Mouse (Mus musculus): ENCODE results near the gene Zfp141. TPM values are rescaled to one million over a fixed set of nuclear protein-coding genes. Genes with fewer than 3 reads are reported as not detected.
"Not testable (repeated sequence)": the region's sequence is repeated elsewhere in the genome, so short reads cannot be mapped to it uniquely, and the experiment has no call there.

Zfp141 gene
- 14.5 and 15.9 TPM in 2 replicates for polyA plus RNA-seq (2016; fragmentation: Nextera tagmentation; extraction: Ambion mirVana)

- not testable (repeated sequence) for H3K4me1 ChIP-seq, H3K9me3 ChIP-seq, H3K27me3 ChIP-seq, H3K36me3 ChIP-seq
- Histone ChIP-seq H3K9ac (peak within 1 kb of the TSS; percentile 65), H3K4me2 (replicated peaks) (peak within 1 kb of the TSS; percentile 55), H3K27ac (peak within 1 kb of the TSS; percentile 30; the same call in 1 of the 2 replicates), H3K4me3 (peak within 1 kb of the TSS; percentile 63)
- WGBS, result under 1% methylated on average over 18 of the region's 18 CpGs
- ATAC-seq (ENCODE audit: insufficient number of reproducible peaks, insufficient read depth, low FRiP score, low TSS enrichment), result peak; percentile 84; the same call in 1 of the 2 replicates
Measured at GRCm38 (mm10) chr7:42505588-42505987, at the start of gene Zfp141. TSS of gene Zfp141 (minus strand) at chr7:42505740.

- H3K9me3 ChIP-seq, result peaks cover 9% of the 10 kb centered on the region
- no peak overlapping the region for H3K27ac ChIP-seq
- ATAC-seq (ENCODE audit: insufficient number of reproducible peaks, insufficient read depth, low FRiP score, low TSS enrichment), result no peak
- no peak overlapping the region for H3K9ac ChIP-seq
- H3K27me3 ChIP-seq, result no peaks in the 10 kb centered on the region
- no peaks in the 10 kb centered on the region for H3K36me3 ChIP-seq
- H3K4me3 ChIP-seq, result no peak overlapping the region
- no peaks in the 10 kb centered on the region for H3K4me1 ChIP-seq
- WGBS, result 77% methylated on average over 3 of the region's 3 CpGs
- H3K4me2 ChIP-seq (replicated peaks), result no peak overlapping the region
Measured at GRCm38 (mm10) chr7:42551766-42552165, 46.2 kb upstream of the Zfp141 start.

GRCm38 (mm10) chr7:42505186-42505585, 354 bp downstream of the Zfp141 start:
- Histone ChIP-seq H3K4me2 (replicated peaks) (peak overlapping the region; percentile 55), H3K9me3 (no peaks in the 10 kb centered on the region), H3K4me3 (peak overlapping the region; percentile 63), H3K4me1 (no peaks in the 10 kb centered on the region), H3K27me3 (no peaks in the 10 kb centered on the region), H3K36me3 (peaks cover 8% of the 10 kb centered on the region), H3K27ac (peak overlapping the region; percentile 30; the same call in 1 of the 2 replicates), H3K9ac (peak overlapping the region; percentile 65)
- 2% methylated on average over 20 of the region's 20 CpGs for WGBS
- 0 out of 2 replicates have a peak, but pooled peaks have one; percentile 23 for ATAC-seq (ENCODE audit: insufficient number of reproducible peaks, insufficient read depth, low FRiP score, low TSS enrichment)

- H3K36me3 ChIP-seq, result peaks cover 39% of the 10 kb centered on the region
- H3K27me3 ChIP-seq, result no peaks in the 10 kb centered on the region
- no peak for ATAC-seq (ENCODE audit: insufficient number of reproducible peaks, insufficient read depth, low FRiP score, low TSS enrichment)
- no peaks in the 10 kb centered on the region for H3K4me1 ChIP-seq
- peaks cover 15% of the 10 kb centered on the region for H3K9me3 ChIP-seq
- no peak overlapping the region for H3K9ac ChIP-seq
- H3K4me3 ChIP-seq, result no peak overlapping the region
- H3K4me2 ChIP-seq (replicated peaks), result no peak overlapping the region
- H3K27ac ChIP-seq, result no peak overlapping the region
- WGBS, result 94% methylated on average over 5 of the region's 5 CpGs
Measured at GRCm38 (mm10) chr7:42498248-42498647, 7.3 kb downstream of the Zfp141 start.

GRCm38 (mm10) chr7:42497356-42497755, 8.2 kb downstream of the Zfp141 start:
- H3K9me3 ChIP-seq, result peaks cover 15% of the 10 kb centered on the region
- peaks cover 42% of the 10 kb centered on the region for H3K36me3 ChIP-seq

GRCm38 (mm10) chr7:42496202-42496601, 9.3 kb downstream of the Zfp141 start:
- Histone ChIP-seq H3K9ac (no peak overlapping the region), H3K9me3 (peaks cover 15% of the 10 kb centered on the region), H3K4me3 (no peak overlapping the region), H3K4me2 (replicated peaks) (no peak overlapping the region), H3K36me3 (peaks cover 41% of the 10 kb centered on the region), H3K4me1 (no peaks in the 10 kb centered on the region), H3K27ac (no peak overlapping the region), H3K27me3 (no peaks in the 10 kb centered on the region)
- ATAC-seq (ENCODE audit: insufficient number of reproducible peaks, insufficient read depth, low FRiP score, low TSS enrichment), result no peak
- 96% methylated on average over 1 of the region's 1 CpGs for WGBS

More at GRCm38 (mm10) chr7:42497356-42497755, 8.2 kb downstream of the Zfp141 start:
- no peak overlapping the region for H3K9ac ChIP-seq
- no peak for ATAC-seq (ENCODE audit: insufficient number of reproducible peaks, insufficient read depth, low FRiP score, low TSS enrichment)
- no peak overlapping the region for H3K4me2 ChIP-seq (replicated peaks)
- no peak overlapping the region for H3K27ac ChIP-seq
- 89% methylated on average over 9 of the region's 9 CpGs for WGBS
- H3K4me1 ChIP-seq, result no peaks in the 10 kb centered on the region
- H3K27me3 ChIP-seq, result no peaks in the 10 kb centered on the region
- H3K4me3 ChIP-seq, result no peak overlapping the region

- H3K36me3 ChIP-seq, result peaks cover 31% of the 10 kb centered on the region
- no peaks in the 10 kb centered on the region for H3K27me3 ChIP-seq
- WGBS, result 93% methylated on average over 5 of the region's 5 CpGs
- no peak overlapping the region for H3K4me3 ChIP-seq
- H3K4me2 ChIP-seq (replicated peaks), result no peak overlapping the region
- peaks cover 5% of the 10 kb centered on the region; the same call in 1 of the 2 replicates for H3K9me3 ChIP-seq
- no peak overlapping the region for H3K27ac ChIP-seq
- ATAC-seq (ENCODE audit: insufficient number of reproducible peaks, insufficient read depth, low FRiP score, low TSS enrichment), result no peak
- no peaks in the 10 kb centered on the region for H3K4me1 ChIP-seq
- no peak overlapping the region for H3K9ac ChIP-seq
Measured at GRCm38 (mm10) chr7:42490859-42491258, 14.7 kb downstream of the Zfp141 start.

- Histone ChIP-seq H3K27me3 (no peaks in the 10 kb centered on the region), H3K4me3 (no peak overlapping the region), H3K36me3 (peaks cover 34% of the 10 kb centered on the region), H3K9ac (no peak overlapping the region), H3K4me1 (no peaks in the 10 kb centered on the region), H3K27ac (no peak overlapping the region), H3K4me2 (replicated peaks) (no peak overlapping the region), H3K9me3 (peaks cover 5% of the 10 kb centered on the region; the same call in 1 of the 2 replicates)
- no peak for ATAC-seq (ENCODE audit: insufficient number of reproducible peaks, insufficient read depth, low FRiP score, low TSS enrichment)
- 93% methylated on average over 4 of the region's 4 CpGs for whole genome bisulfite sequencing
Measured at GRCm38 (mm10) chr7:42490358-42490757, 15.2 kb downstream of the Zfp141 start.

- no peak overlapping the region for H3K27ac ChIP-seq
- H3K9ac ChIP-seq, result no peak overlapping the region
- no peak overlapping the region for H3K4me2 ChIP-seq (replicated peaks)
- no peak overlapping the region for H3K4me3 ChIP-seq
- H3K4me1 ChIP-seq, result no peaks in the 10 kb centered on the region
- no peaks in the 10 kb centered on the region for H3K36me3 ChIP-seq
- ATAC-seq (ENCODE audit: insufficient number of reproducible peaks, insufficient read depth, low FRiP score, low TSS enrichment), result no peak
- WGBS, result 66% methylated on average over 4 of the region's 4 CpGs
- peaks cover 22% of the 10 kb centered on the region for H3K9me3 ChIP-seq
- no peaks in the 10 kb centered on the region for H3K27me3 ChIP-seq
Measured at GRCm38 (mm10) chr7:42454640-42455039, 50.9 kb downstream of the Zfp141 start.

GRCm38 (mm10) chr7:42450618-42451017, 54.9 kb downstream of the Zfp141 start:
- Histone ChIP-seq H3K9ac (no peak overlapping the region), H3K9me3 (peaks cover 46% of the 10 kb centered on the region), H3K4me1 (no peaks in the 10 kb centered on the region), H3K36me3 (no peaks in the 10 kb centered on the region), H3K27me3 (no peaks in the 10 kb centered on the region), H3K4me2 (replicated peaks) (no peak overlapping the region), H3K27ac (no peak overlapping the region), H3K4me3 (no peak overlapping the region)
- ATAC-seq (ENCODE audit: insufficient number of reproducible peaks, insufficient read depth, low FRiP score, low TSS enrichment), result no peak
- 38% methylated on average over 3 of the region's 3 CpGs for WGBS

- Histone ChIP-seq H3K4me1 (no peaks in the 10 kb centered on the region), H3K36me3 (no peaks in the 10 kb centered on the region), H3K9ac (no peak within 1 kb of the TSS), H3K27ac (no peak within 1 kb of the TSS), H3K4me2 (replicated peaks) (no peak within 1 kb of the TSS), H3K9me3 (peaks cover 44% of the 10 kb centered on the region), H3K4me3 (no peak within 1 kb of the TSS), H3K27me3 (no peaks in the 10 kb centered on the region)
- 74% methylated on average over 5 of the region's 5 CpGs for WGBS
- ATAC-seq (ENCODE audit: insufficient number of reproducible peaks, insufficient read depth, low FRiP score, low TSS enrichment), result no peak
Measured at GRCm38 (mm10) chr7:42447850-42448249, 57.7 kb downstream of the Zfp141 start, which contains the start of gene 4933421I07Rik. TSS of gene 4933421I07Rik (minus strand) at chr7:42448120.

- no peaks in the 10 kb centered on the region for H3K4me1 ChIP-seq
- H3K27ac ChIP-seq, result no peak overlapping the region
- H3K9ac ChIP-seq, result no peak overlapping the region
- H3K4me2 ChIP-seq (replicated peaks), result no peak overlapping the region
- H3K4me3 ChIP-seq, result no peak overlapping the region
- H3K9me3 ChIP-seq, result peaks cover 44% of the 10 kb centered on the region
- 86% methylated on average over 9 of the region's 9 CpGs for WGBS
- H3K27me3 ChIP-seq, result no peaks in the 10 kb centered on the region
- no peak for ATAC-seq (ENCODE audit: insufficient number of reproducible peaks, insufficient read depth, low FRiP score, low TSS enrichment)
- no peaks in the 10 kb centered on the region for H3K36me3 ChIP-seq
Measured at GRCm38 (mm10) chr7:42447352-42447751, 58.2 kb downstream of the Zfp141 start.

Data from embryonic facial prominence, embryonic 12.5 days (tissue).